24 mouse cellular contexts compared by ENCODE assay signal in the genomic region with DNA sequence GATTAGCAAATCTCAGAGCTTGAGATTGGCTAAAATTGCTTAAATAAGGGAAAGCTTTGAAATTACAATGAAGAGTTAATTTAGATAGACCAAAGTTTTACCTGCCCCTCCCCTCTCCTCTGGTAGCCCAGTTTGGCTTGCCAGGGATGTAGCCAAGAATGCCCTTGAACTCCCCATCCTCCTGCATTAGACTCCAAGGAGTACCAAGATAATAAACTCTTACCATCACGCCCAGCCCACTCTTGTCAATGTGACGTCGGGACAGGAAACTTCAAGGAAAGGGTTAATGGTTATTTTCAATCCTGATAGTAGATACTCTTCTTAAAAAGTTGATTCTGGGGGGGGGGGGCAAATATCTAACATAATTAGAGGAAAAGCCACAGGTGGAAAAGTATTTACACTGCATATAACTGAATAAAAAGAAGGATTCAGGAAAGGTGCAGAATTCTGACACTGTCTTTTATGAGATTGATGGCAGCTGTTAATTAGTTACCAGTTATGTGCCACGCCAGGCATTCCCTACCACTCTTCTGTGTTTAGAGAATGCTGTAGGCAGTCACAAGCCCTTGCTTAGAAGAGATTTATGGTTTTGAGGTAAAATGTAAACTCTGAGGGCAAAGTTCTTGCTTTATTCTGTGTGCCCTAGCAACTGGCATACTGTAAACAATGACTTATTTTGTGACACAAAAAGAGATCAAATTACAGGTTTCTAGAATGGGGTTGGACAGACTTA. TPM values are rescaled to one million over a fixed set of nuclear protein-coding genes. Genes with fewer than 3 reads are reported as not detected.
DNase-seq lines count a peak whose midpoint lies in the region; ATAC-seq lines count a peak whose summit lies in the region.
"Had no signal": no experiment of that assay in that cellular context is flagged by ENCODE, and none has a peak within 500 bp of the region (broad histone marks: within the 10 kb centered on the region; RNA-seq: fewer than 3 reads in every experiment).

No protein-coding gene starts in this region.

- H3K4me1 ChIP-seq in kidney, embryonic 15.5 days = peaks cover 9% of the 10 kb centered on the region; the same call in 1 of the 2 replicates
- H3K4me1 ChIP-seq: forebrain, embryonic 15.5 days; hindbrain, embryonic 13.5 days; limb, embryonic 13.5 days; liver, embryonic 12.5 days; megakaryocyte, embryonic 14.5 days had no signal

- DNase-seq in kidney, adult 11 months = peak; percentile 37
- DNase-seq in kidney, adult 18-20 months = no peak
- peak; percentile 19 for DNase-seq in mesoderm, embryonic 11.5 days (ENCODE audit: low read depth, low spot score)
- DNase-seq in embryo, embryonic 11 days = no peak
- no peak for DNase-seq in T-cell, adult 2 months (ENCODE audit: low spot score)
- DNase-seq in cerebellum, adult 11 months = no peak
- DNase-seq: adrenal gland, postnatal 14 days; cerebellum, adult 8-10 months; cerebellum, postnatal 36 days; gastrocnemius, postnatal 36 days; heart, postnatal 36 days; lung, adult 18-20 months; lung, postnatal 10 days; midbrain, embryonic 14.5 days; thymus, adult 2 months had no signal

- H3K36me3 ChIP-seq in kidney, embryonic 15.5 days = no peaks in the 10 kb centered on the region
- H3K36me3 ChIP-seq: forebrain, embryonic 15.5 days; hindbrain, embryonic 13.5 days; limb, embryonic 13.5 days; liver, embryonic 12.5 days had no signal

- no peak overlapping the region for H3K4me3 ChIP-seq in kidney, embryonic 15.5 days (replicated peaks)
- H3K4me3 ChIP-seq: forebrain, embryonic 15.5 days; hindbrain, embryonic 13.5 days; limb, embryonic 13.5 days; liver, embryonic 12.5 days; megakaryocyte, embryonic 14.5 days had no signal

- 36% methylated on average over 4 of the region's 4 CpGs for WGBS in kidney, embryonic 15.5 days

- no peaks in the 10 kb centered on the region for H3K9me3 ChIP-seq in kidney, embryonic 15.5 days (replicated peaks)
- H3K9me3 ChIP-seq: forebrain, embryonic 15.5 days; hindbrain, embryonic 13.5 days; limb, embryonic 13.5 days; liver, embryonic 12.5 days; megakaryocyte, embryonic 14.5 days had no signal

- peak overlapping the region; percentile 70 for H3K27ac ChIP-seq in kidney, embryonic 15.5 days
- H3K27ac ChIP-seq: forebrain, embryonic 15.5 days; hindbrain, embryonic 13.5 days; limb, embryonic 13.5 days; liver, embryonic 12.5 days had no signal

- H3K27me3 ChIP-seq in kidney, embryonic 15.5 days = no peaks in the 10 kb centered on the region
- H3K27me3 ChIP-seq: forebrain, embryonic 15.5 days; hindbrain, embryonic 13.5 days; limb, embryonic 13.5 days; liver, embryonic 12.5 days; megakaryocyte, embryonic 14.5 days had no signal

- no peak overlapping the region for H3K9ac ChIP-seq in kidney, embryonic 15.5 days
- H3K9ac ChIP-seq: forebrain, embryonic 15.5 days; hindbrain, embryonic 13.5 days; limb, embryonic 13.5 days; liver, embryonic 12.5 days had no signal

- peak overlapping the region; percentile 1; the same call in 1 of the 2 replicates for H3K4me2 ChIP-seq in kidney, embryonic 15.5 days
- H3K4me2 ChIP-seq: forebrain, embryonic 15.5 days; hindbrain, embryonic 13.5 days; limb, embryonic 13.5 days; liver, embryonic 12.5 days had no signal

- peak; percentile 81 for ATAC-seq in kidney, embryonic 15.5 days (replicated peaks; ENCODE audit: low FRiP score)
- ATAC-seq in inflammation-experienced regulatory T-cells, adult 6 months = no peak
- ATAC-seq: forebrain, embryonic 15.5 days; liver, embryonic 12.5 days had no signal

RNA-seq across cellular contexts. Expression of a gene that starts 1.4 kb away (rescaled TPM):
- 37.4 TPM in 2 replicates for polyA plus RNA-seq in kidney, embryonic 15.5 days (2015; fragmentation: Nextera tagmentation; extraction: Ambion mirVana)
- not detected for polyA plus RNA-seq in inflammation-experienced regulatory T-cells, adult 6 months (2017; shearing (Covaris generic))
- polyA plus RNA-seq: forebrain, embryonic 15.5 days; heart, embryonic 14.5 days; hindbrain, embryonic 13.5 days; limb, embryonic 13.5 days; liver, embryonic 12.5 days; neural tube, embryonic 11.5 days had no signal

RNA-seq across cellular contexts. Expression of a gene that starts 39.4 kb away (rescaled TPM):
- 0.17 and 0.47 TPM in 2 replicates for polyA plus RNA-seq in kidney, embryonic 15.5 days (2015; fragmentation: Nextera tagmentation; extraction: Ambion mirVana)
- polyA plus RNA-seq in inflammation-experienced regulatory T-cells, adult 6 months (2017; shearing (Covaris generic)) = not detected
- polyA plus RNA-seq: liver, embryonic 12.5 days; thymus, adult 2 months had no signal

Comparison
In these comparisons a context has a peak if more than half of its experiments do, and no peak if none do; other contexts are left out.
1. DNase-seq: peak in kidney, adult 11 months (single experiment) and mesoderm, embryonic 11.5 days (single experiment); none in kidney, adult 18-20 months (single experiment), embryo, embryonic 11 days (single experiment), T-cell, adult 2 months (single experiment) and cerebellum, adult 11 months (single experiment).
2. RNA of a gene that starts 1.4 kb away (polyA plus RNA-seq): 37.4 TPM in kidney, embryonic 15.5 days; not detected in inflammation-experienced regulatory T-cells, adult 6 months; every median in the first group is over 10 times any median in the second.